Mouse (Mus musculus) midbrain, embryonic 11.5 days (tissue): ENCODE data around the gene Atat1. TPM values are rescaled to one million over a fixed set of nuclear protein-coding genes. Genes with fewer than 3 reads are reported as not detected.

Experiments
- ATAC-seq: fragments of 200-750 bp; cut with Nextera tagmentation; 2 replicates; pipeline ENCODE4 v1.8.0; 2017; ENCODE audit warnings: moderate TSS enrichment, moderate library complexity; ENCODE audit not compliant: low FRiP score
- DNase-seq: peaks from one replicate; pipeline ENCODE4 v3.0.0; 2015; ENCODE audit warnings: low spot score; ENCODE audit errors: missing footprints
- H3K27ac ChIP-seq: fragments of 300-500 bp; sonication (generic); 2 replicates; pipeline ENCODE4 v1.5.1; 2014; ENCODE audit warnings: low read depth, low read length
- H3K27me3 ChIP-seq: fragments of 300-500 bp; sonication (generic); 2 replicates; pipeline ENCODE4 v1.6.1; 2014; ENCODE audit warnings: mild to moderate bottlenecking, low read length, moderate library complexity, mixed read lengths; ENCODE audit not compliant: control insufficient read depth, insufficient read depth
- H3K36me3 ChIP-seq: fragments of 300-500 bp; sonication (generic); 2 replicates; pipeline ENCODE4 v1.6.1; 2014; ENCODE audit warnings: mild to moderate bottlenecking, low read length, moderate library complexity, mixed read lengths; ENCODE audit not compliant: control insufficient read depth, insufficient read depth
- H3K4me1 ChIP-seq: fragments of 300-500 bp; sonication (generic); 2 replicates; pipeline ENCODE4 v1.6.1; 2014; ENCODE audit warnings: low read length; ENCODE audit not compliant: control insufficient read depth, insufficient read depth
- H3K4me2 ChIP-seq: fragments of 300-500 bp; sonication (generic); 2 replicates; pipeline ENCODE4 v1.6.1; 2014; ENCODE audit warnings: mild to moderate bottlenecking, moderate library complexity
- H3K4me3 ChIP-seq: fragments of 300-500 bp; sonication (generic); 2 replicates; pipeline ENCODE4 v1.5.1; 2014; ENCODE audit warnings: low read depth, low read length
- H3K9ac ChIP-seq: fragments of 300-500 bp; sonication (generic); 2 replicates; pipeline ENCODE4 v1.6.1; 2014; ENCODE audit warnings: low read length
- H3K9me3 ChIP-seq: fragments of 300-500 bp; sonication (generic); 2 replicates; pipeline ENCODE4 v1.6.1; 2016; ENCODE audit warnings: low read length; ENCODE audit not compliant: control insufficient read depth
- WGBS: fragments of 180-500 bp; shearing (Covaris S2); extraction: QIAGEN DNeasy Blood & Tissue Kit; methylation state at CpG from one replicate; pipeline ENCODE4 v1.1.7; 2014; 5-methylcytosine and 5-hydroxymethylcytosine counted together
- polyA plus RNA-seq: library from polyadenylated mRNA; unstranded; fragments of >200 nt; fragmentation: Nextera tagmentation; extraction: Ambion mirVana; gene quantifications from 2 replicates; pipeline ENCODE4 v1.2.1, GENCODE M21; 2014

Gene Atat1
- polyA plus RNA-seq, 1 experiment from 2014 or later: 168 TPM

DNA sequence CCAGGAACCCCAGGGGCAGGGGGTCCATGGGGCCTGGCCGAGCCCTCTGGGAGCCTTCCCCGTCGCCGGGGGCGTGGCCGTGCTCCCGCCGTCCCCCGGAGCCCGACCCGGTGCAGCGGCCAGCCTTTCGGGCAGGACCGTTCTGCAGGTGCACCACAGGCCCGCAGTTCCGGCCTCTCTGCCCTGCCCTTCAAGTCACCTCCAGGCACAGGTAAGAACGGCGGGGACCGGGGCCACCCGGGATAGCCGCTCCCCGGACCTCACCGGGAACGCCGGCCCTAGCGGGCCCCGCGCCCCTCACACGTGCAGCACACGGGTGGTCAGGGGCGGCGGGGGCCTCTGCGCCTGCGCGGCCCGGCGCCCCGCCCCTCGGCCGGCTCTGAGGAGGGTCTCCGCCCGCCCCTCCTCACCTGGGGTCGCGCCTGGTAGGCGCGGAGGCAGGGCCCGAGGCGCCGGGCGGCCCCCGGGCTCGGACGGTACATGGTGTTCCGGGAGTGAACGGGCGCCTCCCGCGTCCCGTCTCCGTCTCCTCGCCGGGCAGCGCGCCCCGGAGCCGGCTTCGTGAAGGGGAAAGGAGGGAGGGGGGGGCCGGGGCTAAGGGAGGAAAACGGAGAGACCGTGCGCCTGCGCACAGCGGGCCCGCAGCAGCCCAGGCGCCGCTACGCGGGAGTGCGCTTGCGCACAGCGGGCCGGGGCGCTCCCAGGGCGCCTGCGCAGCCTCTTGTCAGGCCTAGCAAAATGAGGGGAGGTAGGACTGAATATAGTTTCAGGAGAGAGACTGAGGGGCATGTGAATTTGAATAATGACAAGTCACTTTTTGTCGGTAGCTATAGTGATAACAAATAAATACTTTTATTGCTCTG lies 12.9 kb downstream of the Atat1 start, which contains the start of gene 2310061I04Rik:
Gene 2310061I04Rik, minus strand, starts transcription at position 651 of the 863 bp plus-strand sequence.
- H3K9ac ChIP-seq: peak within 1 kb of the TSS; percentile 83
- H3K36me3 ChIP-seq: peaks cover 12% of the 10 kb centered on the region
- H3K4me1 ChIP-seq: peaks cover 7% of the 10 kb centered on the region
- H3K27ac ChIP-seq: peak within 1 kb of the TSS; percentile 86
- DNase-seq (peak; percentile 100), ATAC-seq (peak; percentile 95)
- WGBS: under 1% methylated on average over 80 of the region's 86 CpGs
- H3K27me3 ChIP-seq: no peaks in the 10 kb centered on the region
- peak within 1 kb of the TSS; percentile 73 for H3K4me3 ChIP-seq
- H3K9me3 ChIP-seq: no peaks in the 10 kb centered on the region
- H3K4me2 ChIP-seq: peak within 1 kb of the TSS; percentile 100

DNA sequence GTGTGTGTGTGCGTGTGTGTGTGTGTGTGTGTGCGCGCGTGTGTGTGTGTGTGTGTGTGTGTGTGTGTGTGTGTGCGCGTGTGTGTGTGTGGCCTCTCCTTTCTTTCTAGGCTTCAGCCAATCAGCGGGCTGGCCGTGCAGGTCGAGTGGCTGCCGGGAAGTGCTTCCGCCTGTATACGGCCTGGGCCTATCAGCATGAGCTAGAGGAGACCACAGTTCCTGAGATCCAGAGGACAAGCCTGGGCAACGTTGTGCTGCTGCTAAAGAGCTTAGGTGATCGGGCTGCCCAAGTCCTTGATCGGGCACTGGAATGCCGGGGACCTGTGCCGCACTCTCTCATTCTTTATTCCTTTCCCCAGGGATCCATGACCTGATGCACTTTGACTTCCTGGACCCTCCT lies 22.1 kb downstream of the Atat1 start:
- Histone ChIP-seq H3K27me3 (no peaks in the 10 kb centered on the region), H3K4me2 (no peak overlapping the region), H3K9ac (no peak overlapping the region), H3K9me3 (no peaks in the 10 kb centered on the region), H3K36me3 (peaks cover 35% of the 10 kb centered on the region), H3K4me3 (no peak overlapping the region), H3K27ac (no peak overlapping the region), H3K4me1 (no peaks in the 10 kb centered on the region)
- ATAC-seq (no peak), DNase-seq (no peak)
- WGBS: 88% methylated on average over 13 of the region's 17 CpGs

DNA sequence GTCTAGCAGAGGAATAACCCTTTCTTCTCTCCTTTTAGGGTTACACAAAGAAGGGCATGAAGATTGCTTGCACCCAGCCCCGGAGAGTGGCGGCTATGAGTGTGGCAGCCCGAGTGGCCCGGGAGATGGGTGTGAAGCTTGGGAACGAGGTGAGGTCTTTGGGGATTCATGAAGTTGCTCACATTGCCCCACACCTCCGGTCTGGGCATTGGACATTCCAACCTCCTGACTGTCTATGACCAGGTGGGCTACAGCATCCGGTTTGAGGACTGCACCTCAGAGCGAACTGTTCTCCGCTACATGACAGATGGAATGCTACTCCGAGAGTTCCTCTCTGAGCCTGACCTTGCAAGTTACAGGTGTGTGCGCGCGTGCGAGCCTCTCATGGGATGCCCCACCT lies 26.1 kb downstream of the Atat1 start:
- H3K36me3 ChIP-seq: peaks cover 26% of the 10 kb centered on the region
- DNase-seq (no peak), ATAC-seq (no peak)
- 95% methylated on average over 14 of the region's 14 CpGs for WGBS
- no peak overlapping the region for H3K27ac ChIP-seq
- peaks cover 8% of the 10 kb centered on the region for H3K4me1 ChIP-seq
- H3K4me3 ChIP-seq: no peak overlapping the region
- H3K27me3 ChIP-seq: no peaks in the 10 kb centered on the region
- no peak overlapping the region for H3K9ac ChIP-seq
- H3K4me2 ChIP-seq: no peak overlapping the region
- no peaks in the 10 kb centered on the region for H3K9me3 ChIP-seq

DNA sequence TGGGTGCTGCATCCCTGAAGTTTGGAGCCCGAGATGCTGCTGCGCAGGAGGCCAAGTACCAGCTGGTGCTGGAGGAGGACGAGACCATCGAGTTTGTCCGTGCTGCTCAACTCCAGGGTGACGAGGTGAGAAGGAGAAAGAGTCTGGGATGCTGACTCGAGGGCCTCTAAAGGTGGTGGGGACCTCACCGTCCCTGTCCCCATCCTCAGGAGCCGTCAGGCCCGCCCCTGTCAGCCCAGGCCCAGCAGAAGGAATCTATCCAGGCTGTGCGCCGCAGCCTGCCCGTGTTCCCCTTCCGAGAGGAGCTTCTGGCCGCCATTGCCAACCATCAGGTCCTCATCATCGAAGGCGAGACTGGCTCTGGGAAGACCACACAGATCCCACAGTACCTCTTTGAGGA lies 27.0 kb downstream of the Atat1 start:
- WGBS: 92% methylated on average over 17 of the region's 17 CpGs

DNA sequence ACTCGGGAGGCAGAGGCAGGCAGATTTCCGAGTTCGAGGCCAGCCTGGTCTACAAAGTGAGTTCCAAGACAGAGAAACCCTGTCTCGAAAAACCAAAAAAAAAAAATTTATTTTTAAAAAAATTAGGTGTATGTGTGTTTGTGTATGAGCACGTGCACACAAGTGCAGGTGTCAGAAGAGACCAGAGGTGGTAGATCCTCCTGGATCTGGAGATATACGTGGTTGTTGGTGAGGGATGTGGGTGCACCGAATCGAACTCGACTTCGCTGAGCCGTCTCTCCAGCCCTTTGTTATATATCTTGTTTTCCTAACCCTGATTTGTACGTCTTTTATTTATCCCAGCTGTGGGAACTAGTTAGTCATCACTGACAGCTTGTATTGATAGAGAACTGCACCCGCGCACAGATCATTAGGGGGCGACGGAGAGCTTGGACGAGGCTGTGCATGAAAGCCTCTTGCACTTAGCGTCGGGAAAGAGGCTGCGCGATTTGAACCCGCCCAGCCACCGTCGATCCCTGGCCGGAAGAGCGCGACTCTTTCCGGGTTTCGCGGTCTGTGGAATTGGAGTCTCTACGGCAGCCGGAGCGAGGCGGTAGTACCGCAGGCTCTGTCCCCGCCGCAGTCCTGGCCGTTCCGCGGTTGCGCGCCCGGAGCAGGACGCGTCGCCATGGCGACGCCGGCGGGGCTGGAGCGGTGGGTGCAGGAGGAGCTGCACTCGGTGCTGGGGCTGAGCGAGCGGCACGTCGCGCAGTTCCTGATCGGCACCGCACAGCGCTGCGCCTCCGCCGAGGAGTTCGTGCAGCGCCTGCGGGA lies 30.4 kb downstream of the Atat1 start, which contains the start of gene Dhx16:
Gene Dhx16, plus strand, starts transcription at position 575 of the 813 bp plus-strand sequence.
- no peaks in the 10 kb centered on the region for H3K27me3 ChIP-seq
- H3K4me1 ChIP-seq: peaks cover 8% of the 10 kb centered on the region
- peaks cover 10% of the 10 kb centered on the region for H3K36me3 ChIP-seq
- peak within 1 kb of the TSS; percentile 95 for H3K4me3 ChIP-seq
- H3K9ac ChIP-seq: peak within 1 kb of the TSS; percentile 85
- WGBS: 6% methylated on average over 66 of the region's 66 CpGs
- peak; percentile 93 for ATAC-seq
- DNase-seq: peak; percentile 100
- H3K4me2 ChIP-seq: peak within 1 kb of the TSS; percentile 79
- no peaks in the 10 kb centered on the region for H3K9me3 ChIP-seq
- H3K27ac ChIP-seq: 0 out of 2 replicates have a peak within 1 kb of the TSS, but pooled peaks have one; percentile 44

More for the DNA sequence above, 27.0 kb downstream of the Atat1 start:
- Histone ChIP-seq H3K9ac (no peak overlapping the region), H3K27ac (no peak overlapping the region), H3K4me3 (no peak overlapping the region), H3K27me3 (no peaks in the 10 kb centered on the region), H3K9me3 (no peaks in the 10 kb centered on the region), H3K36me3 (peaks cover 21% of the 10 kb centered on the region), H3K4me1 (peaks cover 8% of the 10 kb centered on the region), H3K4me2 (no peak overlapping the region)
- DNase-seq (no peak), ATAC-seq (no peak)

DNA sequence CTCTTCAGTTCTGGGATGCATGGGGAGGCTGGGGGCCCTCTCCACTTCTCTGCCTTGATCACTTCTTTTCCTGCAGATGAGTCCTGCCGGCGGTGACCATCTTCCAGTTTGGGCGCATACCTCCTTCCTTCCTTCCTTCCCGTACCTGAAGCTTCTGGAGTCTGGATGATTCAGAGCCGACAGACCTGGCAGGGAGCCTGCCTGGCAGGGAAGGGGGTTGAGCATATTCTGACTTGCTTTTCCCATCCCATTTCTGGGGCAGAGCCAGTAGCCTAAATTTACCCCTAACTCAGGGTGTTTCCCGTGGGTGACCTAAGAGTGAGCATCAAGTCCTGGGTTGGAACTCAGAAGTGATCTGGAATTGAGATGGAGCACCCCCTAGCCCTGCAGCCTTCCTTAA lies 35.2 kb downstream of the Atat1 start:
- Histone ChIP-seq H3K9me3 (peaks cover 5% of the 10 kb centered on the region), H3K9ac (no peak overlapping the region), H3K36me3 (peaks cover 20% of the 10 kb centered on the region), H3K4me2 (no peak overlapping the region), H3K27ac (no peak overlapping the region), H3K4me1 (peaks cover 11% of the 10 kb centered on the region), H3K27me3 (no peaks in the 10 kb centered on the region), H3K4me3 (no peak overlapping the region)
- no peak for DNase-seq
- 95% methylated on average over 6 of the region's 6 CpGs for WGBS
- ATAC-seq: no peak

DNA sequence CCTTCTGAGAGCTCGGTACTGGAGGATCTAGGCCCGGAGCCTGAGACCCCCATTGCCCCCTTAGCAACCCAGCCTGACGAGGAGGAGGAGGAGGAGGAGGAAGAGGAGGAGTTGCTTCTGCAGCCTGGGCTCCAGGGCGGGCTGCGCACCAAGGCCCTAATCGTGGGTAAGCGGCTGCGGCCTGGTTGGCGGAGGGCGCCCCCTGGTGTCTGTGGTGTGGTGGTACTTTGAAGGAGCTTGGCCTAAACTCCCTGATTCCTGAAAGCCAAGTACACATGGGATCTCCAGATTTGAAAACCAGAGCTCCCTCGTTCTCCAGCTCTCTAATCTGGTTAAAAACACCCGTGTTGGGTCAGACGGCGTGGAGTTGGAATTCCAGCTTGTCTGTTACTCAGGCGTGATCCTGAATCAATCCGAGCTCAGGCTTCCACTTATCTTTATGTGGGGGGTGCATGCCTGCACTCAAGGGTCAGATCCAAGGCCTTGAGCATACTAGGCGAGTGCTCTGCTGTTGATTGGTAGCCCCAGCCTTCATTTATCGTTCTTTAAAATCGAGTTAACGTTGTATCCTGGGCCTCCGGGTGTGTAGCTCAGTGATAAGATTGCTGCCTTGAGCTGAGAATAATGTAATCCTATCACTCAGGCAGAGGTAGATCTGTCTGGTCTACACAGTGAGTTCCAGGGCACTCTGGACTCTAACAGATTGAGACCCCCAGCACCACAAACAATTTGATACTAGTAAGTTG lies 35.9 kb downstream of the Atat1 start:
- 28% methylated on average over 21 of the region's 21 CpGs for WGBS
- Histone ChIP-seq H3K4me1 (peaks cover 17% of the 10 kb centered on the region), H3K4me2 (no peak overlapping the region), H3K9ac (no peak overlapping the region), H3K9me3 (peaks cover 5% of the 10 kb centered on the region), H3K4me3 (0 out of 2 replicates have a peak overlapping the region, but pooled peaks have one; percentile 1), H3K36me3 (peaks cover 20% of the 10 kb centered on the region), H3K27ac (no peak overlapping the region), H3K27me3 (no peaks in the 10 kb centered on the region)
- DNase-seq (peak; percentile 99), ATAC-seq (peak; percentile 49)

DNA sequence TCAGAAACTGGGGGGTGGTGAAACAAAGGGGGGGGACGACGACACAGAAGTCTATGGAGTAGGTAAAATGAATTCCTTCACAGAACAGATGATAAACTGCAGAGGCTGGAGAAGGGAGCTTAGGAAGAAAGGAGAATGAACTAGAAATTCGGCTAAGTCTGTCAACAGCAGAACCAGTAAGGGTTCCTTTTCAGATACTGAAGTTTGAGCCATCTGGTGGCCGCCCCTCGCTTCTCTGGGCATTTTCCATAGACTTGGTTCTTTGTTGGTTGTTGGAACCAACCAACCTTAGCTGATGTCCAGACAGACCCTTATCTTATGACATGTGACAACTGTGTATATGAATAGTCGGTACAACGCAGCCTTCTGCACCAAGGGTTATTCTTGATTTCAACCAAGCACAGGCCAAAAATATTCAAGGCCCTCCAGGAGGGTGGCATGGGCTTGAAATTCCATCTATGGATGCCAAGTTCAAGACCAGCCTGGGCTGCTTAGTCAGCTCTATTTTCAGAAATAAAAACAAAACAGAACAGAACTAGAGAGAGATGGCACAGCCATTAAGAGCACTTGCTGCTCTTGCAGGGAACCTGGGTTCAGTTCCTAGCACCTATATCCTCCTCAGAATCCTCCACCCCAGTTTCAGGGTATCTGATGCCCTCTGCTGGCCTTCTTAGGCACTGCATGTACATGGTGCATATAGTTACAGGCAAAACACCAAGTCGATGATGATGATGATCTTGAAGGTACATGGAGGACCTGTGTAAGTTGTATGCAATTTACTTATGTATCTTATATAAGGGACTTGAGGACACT lies 38.8 kb downstream of the Atat1 start:
- H3K4me3 ChIP-seq: peak overlapping the region; percentile 61; the same call in 1 of the 2 replicates
- WGBS: 90% methylated on average over 8 of the region's 8 CpGs

More for the DNA sequence above, 38.8 kb downstream of the Atat1 start:
- no peak overlapping the region; the same call in 1 of the 2 replicates for H3K9ac ChIP-seq
- H3K4me2 ChIP-seq: peak overlapping the region; percentile 77
- H3K36me3 ChIP-seq: peaks cover 20% of the 10 kb centered on the region
- H3K27ac ChIP-seq: no peak overlapping the region
- H3K9me3 ChIP-seq: peaks cover 5% of the 10 kb centered on the region
- no peak for ATAC-seq
- H3K27me3 ChIP-seq: no peaks in the 10 kb centered on the region
- H3K4me1 ChIP-seq: peaks cover 37% of the 10 kb centered on the region
- peak; percentile 85 for DNase-seq
